Mouse (Mus musculus) kidney, postnatal 10 days (tissue): ENCODE data around the gene Zfhx3.
A peak's percentile ranks its signal among the peaks of the same experiment; 100 is the strongest.
"Not testable (repeated sequence)": the region's sequence is repeated elsewhere in the genome, so short reads cannot be mapped to it uniquely, and the experiment has no call there.

ENCODE experiments used
- DNase-seq: peaks from one replicate; pipeline ENCODE4 v3.0.0; 2021; ENCODE audit warnings: mixed read lengths

Gene Zfhx3

GRCm38 (mm10) chr8:107941922-107942694, at the start of gene Zfhx3:
TSS of gene Zfhx3 (plus strand) at chr8:107942644.
- DNase-seq: no peak

- DNase-seq: no peak
These were observed 23.5 kb upstream of the Zfhx3 start for GRCm38 (mm10) chr8:107918984-107919383.

- no peak for DNase-seq
These were observed 16.3 kb upstream of the Zfhx3 start for GRCm38 (mm10) chr8:107926149-107926548.

GRCm38 (mm10) chr8:107936725-107937124, 5.7 kb upstream of the Zfhx3 start:
- DNase-seq: no peak

- DNase-seq: not testable (repeated sequence)
These were observed 4.2 kb upstream of the Zfhx3 start for GRCm38 (mm10) chr8:107938231-107938630.

- DNase-seq: no peak
These were observed 2.3 kb upstream of the Zfhx3 start for GRCm38 (mm10) chr8:107940181-107940580.

GRCm38 (mm10) chr8:107942752-107943510, 487 bp downstream of the Zfhx3 start:
- no peak for DNase-seq

GRCm38 (mm10) chr8:107943550-107944348, 1.3 kb downstream of the Zfhx3 start:
- no peak for DNase-seq

GRCm38 (mm10) chr8:107944676-107945600, 2.5 kb downstream of the Zfhx3 start:
- DNase-seq: peak; percentile 7

GRCm38 (mm10) chr8:107946888-107947287, 4.4 kb downstream of the Zfhx3 start:
- DNase-seq: no peak

- DNase-seq: peak; percentile 36
These were observed 13.4 kb downstream of the Zfhx3 start for GRCm38 (mm10) chr8:107955887-107956286.

- no peak for DNase-seq
These were observed 15.1 kb downstream of the Zfhx3 start for GRCm38 (mm10) chr8:107957566-107957965.

- no peak for DNase-seq
These were observed 18.0 kb downstream of the Zfhx3 start for GRCm38 (mm10) chr8:107960466-107960865.

- no peak for DNase-seq
These were observed 18.4 kb downstream of the Zfhx3 start for GRCm38 (mm10) chr8:107960878-107961277.

GRCm38 (mm10) chr8:107972198-107972597, 29.8 kb downstream of the Zfhx3 start:
- no peak for DNase-seq

- DNase-seq: no peak
These were observed 32.0 kb downstream of the Zfhx3 start for GRCm38 (mm10) chr8:107974451-107974850.

- no peak for DNase-seq
These were observed 35.8 kb downstream of the Zfhx3 start for GRCm38 (mm10) chr8:107978247-107978646.

GRCm38 (mm10) chr8:107980618-107981017, 38.2 kb downstream of the Zfhx3 start:
- no peak for DNase-seq

GRCm38 (mm10) chr8:107986629-107987028, 44.2 kb downstream of the Zfhx3 start:
- DNase-seq: peak; percentile 58

- no peak for DNase-seq
These were observed 56.4 kb downstream of the Zfhx3 start for GRCm38 (mm10) chr8:107998874-107999273.

GRCm38 (mm10) chr8:108011516-108011915, 69.1 kb downstream of the Zfhx3 start:
- no peak for DNase-seq

- no peak for DNase-seq
These were observed 75.3 kb downstream of the Zfhx3 start for GRCm38 (mm10) chr8:108017727-108018126.
